Mouse (Mus musculus) cerebellum, adult 2 months (tissue): ENCODE data around the gene Fam118b.

Experiments
- CTCF ChIP-seq: fragments of 200-500 bp; IDR thresholded peaks from 2 replicates; pipeline ENCODE4 v1.5.1; 2011; ENCODE audit warnings: low read depth, mild to moderate bottlenecking, control low read depth, low read length, moderate library complexity, borderline replicate concordance; ENCODE audit not compliant: insufficient read depth
- POLR2A ChIP-seq: fragments of 200-500 bp; IDR thresholded peaks from 2 replicates; pipeline ENCODE4 v1.6.1; 2011; ENCODE audit warnings: low read length, control low read depth, borderline replicate concordance; ENCODE audit not compliant: insufficient read depth

DNA sequence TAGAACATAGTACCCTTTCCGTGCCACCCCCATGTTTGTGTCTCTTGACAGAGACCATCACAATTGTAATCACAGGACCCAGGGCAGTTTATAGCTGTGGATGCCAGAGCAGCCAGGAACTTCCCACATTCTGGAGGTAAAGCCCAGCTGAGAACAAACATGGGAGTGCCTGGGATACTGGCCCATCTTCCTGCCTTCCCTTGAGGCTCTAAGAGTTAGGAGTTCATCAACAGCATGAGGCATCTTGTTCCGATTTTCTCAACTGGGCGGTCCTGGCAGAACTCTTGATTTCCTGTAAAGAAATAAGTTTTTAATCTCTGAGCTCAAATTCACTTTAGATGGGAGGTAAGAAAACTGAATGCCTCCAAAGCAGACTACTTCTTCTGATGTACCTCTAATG lies 34.6 kb upstream of the Fam118b start:
- no peak for TF ChIP-seq CTCF
- TF ChIP-seq POLR2A, result no peak
